Mouse (Mus musculus): ENCODE data around the gene Hmgn2. TPM values are rescaled to one million over a fixed set of nuclear protein-coding genes. Genes with fewer than 3 reads are reported as not detected.

Hmgn2 gene
- polyA plus RNA-seq, 1 experiment from 2014 or later: 1,711 TPM

DNA sequence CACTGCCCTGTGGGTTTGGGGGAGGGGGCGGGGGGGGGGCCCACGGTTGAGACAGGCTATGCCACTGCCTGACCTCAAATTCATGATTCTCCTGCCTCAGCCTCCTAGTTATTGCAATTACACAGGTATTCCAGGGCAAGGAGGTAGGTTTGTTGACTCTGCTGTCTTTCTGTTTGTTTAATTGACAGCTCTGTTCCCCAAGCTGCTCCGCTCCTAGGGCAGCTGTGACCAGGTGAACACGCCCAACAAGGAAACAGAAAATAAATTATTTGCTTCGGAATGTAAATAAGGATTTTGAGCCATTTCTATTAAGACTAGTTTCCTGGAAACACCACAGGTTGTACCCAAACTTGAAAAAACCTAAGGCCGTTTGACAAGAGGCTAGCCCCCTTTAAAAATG is 41.3 kb upstream of the Hmgn2 start:
- Histone ChIP-seq H3K9me3 (ENCODE audit: control insufficient read depth, low read length) (no peaks in the 10 kb centered on the region), H3K36me3 (ENCODE audit: control insufficient read depth, insufficient read depth, low read length) (no peaks in the 10 kb centered on the region), H3K4me2 (ENCODE audit: low read length) (no peak overlapping the region), H3K4me3 (ENCODE audit: control insufficient read depth in 1 of 2, insufficient read depth in 1 of 2, low read depth in 1 of 2, low read length in 2 of 2) (no peak overlapping the region), H3K4me1 (ENCODE audit: control insufficient read depth in 2 of 2, insufficient read depth in 2 of 2, low read length in 2 of 2) (peaks cover 16 to 23% of the 10 kb centered on the region in 2 experiments; a peak in 3 of 4 replicates), H3K27ac (replicated peaks in 1 of 2; ENCODE audit: control insufficient read depth in 1 of 2, insufficient read depth in 1 of 2, low read depth in 2 of 2, low read length in 2 of 2) (no peak overlapping the region), H3K9ac (ENCODE audit: low read length) (no peak overlapping the region), H3K27me3 (ENCODE audit: control insufficient read depth, insufficient read depth, low read length) (no peaks in the 10 kb centered on the region)
- 70% methylated on average over 6 of the region's 6 CpGs for WGBS
- ATAC-seq (ENCODE audit: insufficient number of reproducible peaks, insufficient read depth, low FRiP score, low read depth): no peak

DNA sequence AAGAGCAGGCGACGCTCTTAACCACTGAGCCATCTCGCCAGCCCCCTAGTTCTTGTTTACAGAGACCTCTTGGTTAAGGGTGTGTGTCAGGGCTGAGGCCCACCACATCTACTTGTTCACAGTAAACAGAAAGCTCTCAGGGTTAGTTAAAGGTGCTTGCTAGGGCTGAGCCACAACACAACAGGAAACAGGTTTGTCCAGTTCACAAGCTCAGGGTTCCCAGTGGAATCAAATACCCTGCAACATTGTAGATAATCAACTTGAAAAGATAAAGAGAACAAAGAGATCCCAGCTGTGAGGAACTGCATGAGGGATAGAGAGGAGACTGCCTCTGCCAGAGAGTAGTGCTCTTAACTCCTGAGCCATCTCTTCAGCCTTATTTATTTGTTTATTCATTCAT is 38.4 kb upstream of the Hmgn2 start:
- no peak for ATAC-seq (ENCODE audit: insufficient number of reproducible peaks, insufficient read depth, low FRiP score, low read depth)
- H3K4me2 ChIP-seq (ENCODE audit: low read length): no peak overlapping the region
- no peaks in the 10 kb centered on the region for H3K9me3 ChIP-seq (ENCODE audit: control insufficient read depth, low read length)
- H3K4me1 ChIP-seq (ENCODE audit: control insufficient read depth in 2 of 2, insufficient read depth in 2 of 2, low read length in 2 of 2): peaks cover 11 to 14% of the 10 kb centered on the region in 2 experiments; a peak in 3 of 4 replicates
- 83% methylated on average over 3 of the region's 3 CpGs for WGBS
- no peak overlapping the region for H3K27ac ChIP-seq (replicated peaks in 1 of 2; ENCODE audit: control insufficient read depth in 1 of 2, insufficient read depth in 1 of 2, low read depth in 2 of 2, low read length in 2 of 2)
- no peak overlapping the region for H3K4me3 ChIP-seq (ENCODE audit: control insufficient read depth in 1 of 2, insufficient read depth in 1 of 2, low read depth in 1 of 2, low read length in 2 of 2)
- H3K9ac ChIP-seq (ENCODE audit: low read length): no peak overlapping the region
- H3K36me3 ChIP-seq (ENCODE audit: control insufficient read depth, insufficient read depth, low read length): no peaks in the 10 kb centered on the region
- no peaks in the 10 kb centered on the region for H3K27me3 ChIP-seq (ENCODE audit: control insufficient read depth, insufficient read depth, low read length)

- ATAC-seq (ENCODE audit: insufficient number of reproducible peaks, insufficient read depth, low FRiP score, low read depth): no peak
- 52% methylated on average over 12 of the region's 12 CpGs for WGBS
- peak overlapping the region in 1 of 2 experiments; percentile 2; a peak in 2 of 4 replicates for H3K27ac ChIP-seq (replicated peaks in 1 of 2; ENCODE audit: control insufficient read depth in 1 of 2, insufficient read depth in 1 of 2, low read depth in 2 of 2, low read length in 2 of 2)
These were observed 37.3 kb upstream of the Hmgn2 start for GRCm38 (mm10) chr4:134005581-134006358.

DNA sequence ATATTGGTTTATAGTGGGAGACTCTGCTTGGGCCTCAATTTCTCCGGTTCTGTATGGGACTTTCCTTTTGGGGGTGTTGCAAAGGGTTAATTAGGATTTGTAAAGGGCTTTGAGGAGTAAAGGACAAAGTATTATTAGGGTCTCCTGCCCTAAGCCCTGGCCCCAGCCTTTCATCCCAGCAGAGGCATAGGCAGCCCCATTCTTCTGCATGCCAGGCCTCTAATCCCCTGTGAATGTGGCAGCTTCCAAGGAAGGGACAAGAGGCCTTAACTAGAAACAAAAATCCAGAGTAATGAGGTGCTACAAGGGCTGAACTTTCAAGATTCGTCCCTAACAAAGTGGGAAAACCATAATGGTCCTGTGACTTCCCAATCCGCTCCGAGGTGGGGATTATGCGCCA is 34.5 kb upstream of the Hmgn2 start:
- Histone ChIP-seq H3K4me2 (ENCODE audit: low read length) (no peak overlapping the region), H3K27ac (replicated peaks in 1 of 2; ENCODE audit: control insufficient read depth in 1 of 2, insufficient read depth in 1 of 2, low read depth in 2 of 2, low read length in 2 of 2) (no peak overlapping the region), H3K4me1 (ENCODE audit: control insufficient read depth in 2 of 2, insufficient read depth in 2 of 2, low read length in 2 of 2) (peaks cover 6 to 16% of the 10 kb centered on the region in 2 experiments; a peak in 3 of 4 replicates), H3K9me3 (ENCODE audit: control insufficient read depth, low read length) (no peaks in the 10 kb centered on the region), H3K27me3 (ENCODE audit: control insufficient read depth, insufficient read depth, low read length) (no peaks in the 10 kb centered on the region), H3K36me3 (ENCODE audit: control insufficient read depth, insufficient read depth, low read length) (0 out of 2 replicates have a peak, but pooled peaks cover 2% of the 10 kb centered on the region), H3K4me3 (ENCODE audit: control insufficient read depth in 1 of 2, insufficient read depth in 1 of 2, low read depth in 1 of 2, low read length in 2 of 2) (no peak overlapping the region), H3K9ac (ENCODE audit: low read length) (no peak overlapping the region)
- no peak for ATAC-seq (ENCODE audit: insufficient number of reproducible peaks, insufficient read depth, low FRiP score, low read depth)
- WGBS: 74% methylated on average over 5 of the region's 5 CpGs

More at GRCm38 (mm10) chr4:134005581-134006358, 37.3 kb upstream of the Hmgn2 start:
- Histone ChIP-seq H3K4me1 (ENCODE audit: control insufficient read depth in 2 of 2, insufficient read depth in 2 of 2, low read length in 2 of 2) (peaks cover 6 to 8% of the 10 kb centered on the region in 2 experiments; a peak in 2 of 4 replicates), H3K4me2 (ENCODE audit: low read length) (no peak overlapping the region), H3K27me3 (ENCODE audit: control insufficient read depth, insufficient read depth, low read length) (no peaks in the 10 kb centered on the region), H3K9ac (ENCODE audit: low read length) (no peak overlapping the region), H3K36me3 (ENCODE audit: control insufficient read depth, insufficient read depth, low read length) (no peaks in the 10 kb centered on the region), H3K9me3 (ENCODE audit: control insufficient read depth, low read length) (no peaks in the 10 kb centered on the region), H3K4me3 (ENCODE audit: control insufficient read depth in 1 of 2, insufficient read depth in 1 of 2, low read depth in 1 of 2, low read length in 2 of 2) (no peak overlapping the region)

GRCm38 (mm10) chr4:134002246-134002645 is 33.8 kb upstream of the Hmgn2 start:
- WGBS: 62% methylated on average over 4 of the region's 4 CpGs
- H3K4me1 ChIP-seq (ENCODE audit: control insufficient read depth in 2 of 2, insufficient read depth in 2 of 2, low read length in 2 of 2): peaks cover 4 to 16% of the 10 kb centered on the region in 2 experiments; a peak in 3 of 4 replicates
- no peak overlapping the region for H3K27ac ChIP-seq (replicated peaks in 1 of 2; ENCODE audit: control insufficient read depth in 1 of 2, insufficient read depth in 1 of 2, low read depth in 2 of 2, low read length in 2 of 2)
- H3K9ac ChIP-seq (ENCODE audit: low read length): no peak overlapping the region
- ATAC-seq (ENCODE audit: insufficient number of reproducible peaks, insufficient read depth, low FRiP score, low read depth): no peak
- no peak overlapping the region for H3K4me3 ChIP-seq (ENCODE audit: control insufficient read depth in 1 of 2, insufficient read depth in 1 of 2, low read depth in 1 of 2, low read length in 2 of 2)
- no peaks in the 10 kb centered on the region for H3K27me3 ChIP-seq (ENCODE audit: control insufficient read depth, insufficient read depth, low read length)
- no peaks in the 10 kb centered on the region for H3K9me3 ChIP-seq (ENCODE audit: control insufficient read depth, low read length)
- no peak overlapping the region for H3K4me2 ChIP-seq (ENCODE audit: low read length)
- H3K36me3 ChIP-seq (ENCODE audit: control insufficient read depth, insufficient read depth, low read length): 0 out of 2 replicates have a peak, but pooled peaks cover 6% of the 10 kb centered on the region

DNA sequence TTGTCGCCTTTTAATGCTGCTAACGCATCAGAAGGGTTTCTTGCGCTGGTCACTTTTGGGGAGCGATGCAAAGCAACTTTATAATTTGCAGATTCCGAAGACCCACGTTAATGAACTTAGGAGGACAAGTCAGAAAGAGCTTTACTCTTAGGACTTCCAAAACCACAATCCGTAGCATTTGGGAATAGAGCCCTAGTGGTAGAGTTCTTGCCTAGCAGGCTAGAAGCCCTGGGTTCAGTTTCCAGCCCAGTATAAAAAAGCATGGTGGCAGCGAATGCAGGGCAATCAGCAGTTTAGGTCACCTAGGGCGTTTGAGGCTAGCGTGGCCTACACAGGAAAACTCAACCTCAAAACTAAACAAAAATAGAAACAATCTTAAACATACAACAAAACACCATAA is 33.3 kb upstream of the Hmgn2 start:
- H3K36me3 ChIP-seq (ENCODE audit: control insufficient read depth, insufficient read depth, low read length): peaks cover 10% of the 10 kb centered on the region; the same call in 1 of the 2 replicates
- no peak overlapping the region for H3K4me2 ChIP-seq (ENCODE audit: low read length)
- H3K27ac ChIP-seq (replicated peaks in 1 of 2; ENCODE audit: control insufficient read depth in 1 of 2, insufficient read depth in 1 of 2, low read depth in 2 of 2, low read length in 2 of 2): no peak overlapping the region
- no peaks in the 10 kb centered on the region for H3K9me3 ChIP-seq (ENCODE audit: control insufficient read depth, low read length)
- H3K27me3 ChIP-seq (ENCODE audit: control insufficient read depth, insufficient read depth, low read length): no peaks in the 10 kb centered on the region
- H3K4me1 ChIP-seq (ENCODE audit: control insufficient read depth in 2 of 2, insufficient read depth in 2 of 2, low read length in 2 of 2): peaks cover 4 to 16% of the 10 kb centered on the region in 2 experiments; a peak in 3 of 4 replicates
- no peak for ATAC-seq (ENCODE audit: insufficient number of reproducible peaks, insufficient read depth, low FRiP score, low read depth)
- no peak overlapping the region for H3K9ac ChIP-seq (ENCODE audit: low read length)
- no peak overlapping the region for H3K4me3 ChIP-seq (ENCODE audit: control insufficient read depth in 1 of 2, insufficient read depth in 1 of 2, low read depth in 1 of 2, low read length in 2 of 2)
- whole genome bisulfite sequencing: 44% methylated on average over 10 of the region's 10 CpGs

DNA sequence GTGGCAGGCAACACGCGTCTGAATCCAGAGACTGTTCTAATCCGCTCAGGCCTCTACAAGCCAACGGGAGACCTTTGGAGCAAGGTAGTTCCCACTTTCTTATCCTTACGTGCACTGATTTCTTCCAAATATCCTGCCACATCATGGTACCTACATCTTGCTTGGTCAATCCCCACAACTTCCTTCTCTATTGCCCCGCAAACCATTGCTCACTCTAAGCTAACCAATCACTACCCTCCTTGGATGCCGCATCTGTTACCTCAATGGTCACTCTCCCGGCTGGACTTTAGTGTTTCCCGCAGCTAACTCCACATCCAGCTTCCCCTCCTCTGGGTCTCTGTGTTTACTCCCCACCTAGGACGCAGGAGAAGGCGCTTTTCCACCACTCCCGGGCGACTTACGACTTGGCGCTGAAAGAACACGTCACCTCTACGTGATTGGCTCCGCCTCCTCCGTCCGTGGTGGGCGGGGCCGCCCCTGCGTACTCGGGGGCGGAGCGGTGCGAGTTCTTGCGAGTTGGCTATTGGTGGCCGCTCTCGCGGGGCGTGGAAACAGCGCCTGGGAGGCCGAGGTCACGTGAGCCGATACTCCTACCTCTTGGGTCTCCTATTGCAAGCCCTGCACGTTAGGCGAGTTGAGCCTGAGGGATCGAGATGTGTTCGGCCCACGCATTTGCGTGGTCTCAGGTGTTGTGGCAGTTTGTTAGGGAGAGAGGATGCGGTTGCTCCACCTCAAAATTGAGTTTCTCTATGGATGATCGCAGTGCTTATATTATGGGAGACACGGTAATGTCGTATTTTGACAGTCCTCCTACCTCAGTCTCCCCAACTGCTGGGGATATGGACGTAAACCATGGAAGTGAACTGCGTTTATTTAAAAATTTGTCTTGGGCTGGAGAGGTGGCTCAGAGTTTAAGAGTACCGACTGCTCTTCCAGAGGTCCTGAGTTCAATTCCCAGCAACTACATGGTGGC is 32.3 kb upstream of the Hmgn2 start, which contains the start of gene Dhdds:
Dhdds (minus strand) TSS at position 453 of the 973 bp plus-strand sequence.
- peak; percentile 98 for ATAC-seq (ENCODE audit: insufficient number of reproducible peaks, insufficient read depth, low FRiP score, low read depth)
- peak within 1 kb of the TSS; percentile 63 to 70; a peak in 3 of 4 replicates for H3K27ac ChIP-seq (replicated peaks in 1 of 2; ENCODE audit: control insufficient read depth in 1 of 2, insufficient read depth in 1 of 2, low read depth in 2 of 2, low read length in 2 of 2)

More for the DNA sequence above, 32.3 kb upstream of the Hmgn2 start, which contains the start of gene Dhdds:
- peaks cover 1 to 10% of the 10 kb centered on the region in 2 experiments; a peak in 3 of 4 replicates for H3K4me1 ChIP-seq (ENCODE audit: control insufficient read depth in 2 of 2, insufficient read depth in 2 of 2, low read length in 2 of 2)
- peak within 1 kb of the TSS; percentile 73 to 94 for H3K4me3 ChIP-seq (ENCODE audit: control insufficient read depth in 1 of 2, insufficient read depth in 1 of 2, low read depth in 1 of 2, low read length in 2 of 2)
- H3K27me3 ChIP-seq (ENCODE audit: control insufficient read depth, insufficient read depth, low read length): no peaks in the 10 kb centered on the region
- peak within 1 kb of the TSS; percentile 83 for H3K9ac ChIP-seq (ENCODE audit: low read length)
- WGBS: under 1% methylated on average over 49 of the region's 49 CpGs
- peak within 1 kb of the TSS; percentile 92 for H3K4me2 ChIP-seq (ENCODE audit: low read length)
- H3K9me3 ChIP-seq (ENCODE audit: control insufficient read depth, low read length): no peaks in the 10 kb centered on the region
- H3K36me3 ChIP-seq (ENCODE audit: control insufficient read depth, insufficient read depth, low read length): peaks cover 19% of the 10 kb centered on the region
